Mouse (Mus musculus) forelimb bud, embryonic 11.5 days (tissue): ENCODE measurements around the gene Afmid.
"Not testable (repeated sequence)": the region's sequence is repeated elsewhere in the genome, so short reads cannot be mapped to it uniquely, and the experiment has no call there.

Experiments
- DNase-seq: peaks from one replicate; pipeline ENCODE4 v3.0.0-alpha.2; 2012; ENCODE audit warnings: low read depth, low spot score

Afmid gene

GRCm38 (mm10) chr11:117794035-117794551 is 31.6 kb upstream of the Afmid start:
- no peak for DNase-seq

GRCm38 (mm10) chr11:117796954-117797353 is 28.8 kb upstream of the Afmid start:
- DNase-seq, result no peak

DNA sequence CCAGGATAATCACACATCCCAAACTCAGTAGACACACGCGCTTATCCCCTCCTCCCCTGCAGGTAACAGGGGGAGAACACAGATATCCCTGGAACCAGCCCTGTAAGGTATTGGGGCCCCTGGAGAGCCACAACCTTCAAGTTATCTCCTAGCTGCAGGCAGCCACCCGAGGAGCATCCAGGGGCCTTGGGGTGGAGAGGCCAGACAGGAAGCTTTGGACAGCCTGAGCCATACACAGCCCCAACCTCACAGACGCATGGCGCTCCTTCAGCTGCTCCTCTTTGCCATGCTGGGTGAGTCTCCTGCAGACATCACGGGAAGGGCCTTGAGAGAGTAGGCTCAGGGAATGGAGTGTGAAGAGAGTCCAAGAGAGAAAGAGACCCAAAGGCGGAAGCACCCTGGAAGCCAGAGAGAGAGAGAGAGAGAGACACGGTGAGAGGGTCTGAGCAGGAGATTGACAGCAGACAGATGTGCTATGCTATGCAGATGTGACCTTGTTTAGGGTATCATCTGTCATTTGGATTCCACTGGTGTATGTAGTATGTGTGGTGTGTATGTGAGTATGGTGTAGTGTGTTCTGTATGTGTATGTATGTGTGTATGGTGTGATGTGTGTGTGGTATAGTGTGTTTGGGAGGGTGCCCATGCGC is 28.1 kb upstream of the Afmid start, which contains the start of gene 6030468B19Rik:
Gene 6030468B19Rik (plus strand): TSS at position 150 of the 649 bp plus-strand sequence.
- DNase-seq, result no peak

GRCm38 (mm10) chr11:117798160-117798541 is 27.6 kb upstream of the Afmid start:
- no peak for DNase-seq

GRCm38 (mm10) chr11:117799174-117799573 is 26.6 kb upstream of the Afmid start:
- DNase-seq, result no peak

DNA sequence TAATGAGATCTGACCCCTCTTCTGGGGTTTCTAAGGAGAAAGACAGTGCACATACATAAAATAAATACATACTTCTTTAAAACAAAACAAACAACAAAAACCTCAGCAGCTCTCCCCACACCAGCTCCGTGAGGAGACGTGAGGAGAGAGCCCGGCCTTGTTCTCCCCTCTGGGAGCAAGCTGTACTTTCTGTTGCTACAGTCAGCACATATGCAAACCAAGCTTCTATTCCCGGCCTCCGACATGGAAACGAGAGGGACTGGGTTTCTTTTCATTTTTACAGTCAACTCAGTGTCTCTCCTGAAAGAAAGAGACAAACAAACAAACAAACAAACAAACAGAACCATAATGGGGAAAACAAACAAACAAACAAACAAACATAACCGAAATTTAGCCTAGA is 25.7 kb upstream of the Afmid start:
- DNase-seq, result no peak

DNA sequence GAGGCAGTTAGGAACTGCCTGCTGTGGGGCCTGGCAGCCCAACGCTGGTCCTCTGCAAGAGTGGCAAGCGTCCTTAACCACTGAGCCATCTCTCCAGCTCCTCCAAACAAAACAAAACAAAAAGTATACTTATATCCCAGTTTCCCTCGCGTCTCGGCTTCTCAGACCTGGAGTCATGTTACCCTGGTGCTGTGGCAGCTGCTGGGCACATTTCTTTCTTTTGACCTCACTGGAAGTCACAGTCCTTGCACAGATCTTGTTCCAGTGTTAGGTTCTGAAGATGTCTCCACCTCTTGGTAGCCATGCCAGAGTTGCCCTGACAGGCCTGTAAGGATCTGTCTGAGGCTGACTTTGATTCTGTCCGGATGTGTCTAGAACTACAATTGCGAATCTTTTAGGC is 24.1 kb upstream of the Afmid start:
- DNase-seq, result no peak

DNA sequence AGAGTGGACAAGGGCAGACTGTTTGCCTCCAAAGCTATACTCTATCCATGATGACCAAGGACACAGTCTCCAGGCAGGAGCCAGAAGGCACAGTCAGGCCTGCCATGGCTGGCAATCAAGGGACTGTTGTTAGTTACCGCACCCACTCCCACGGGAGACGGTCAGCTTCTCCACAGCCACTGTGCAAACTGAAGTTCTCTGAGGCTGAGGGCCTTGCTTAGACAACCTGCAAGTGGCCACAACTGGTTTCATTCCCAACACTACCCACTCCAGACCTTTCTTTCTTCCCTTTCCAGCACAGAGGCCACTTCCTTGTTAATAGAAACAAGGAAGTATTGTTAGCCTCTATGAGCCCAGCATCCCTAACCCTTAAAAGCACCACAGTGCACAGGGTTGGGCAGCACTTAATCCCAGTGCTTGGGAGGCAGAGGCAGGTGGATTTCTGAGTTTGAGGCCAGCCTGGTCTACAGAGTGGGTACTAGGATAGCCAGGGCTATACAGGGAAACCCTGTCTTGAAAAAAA is 22.5 kb upstream of the Afmid start:
- DNase-seq, result no peak

- DNase-seq, result no peak
Measured at GRCm38 (mm10) chr11:117806781-117807180, 18.9 kb upstream of the Afmid start.

GRCm38 (mm10) chr11:117809407-117810311 is 16.1 kb upstream of the Afmid start, which contains the start of the genes Gm20708 and Syngr2:
Gene Gm20708 (plus strand): TSS chr11:117809668.
Gene Syngr2 (plus strand): TSS chr11:117809668.
- DNase-seq, result peak; percentile 63

GRCm38 (mm10) chr11:117810401-117811046 is 15.2 kb upstream of the Afmid start:
- DNase-seq, result peak; percentile 74

DNA sequence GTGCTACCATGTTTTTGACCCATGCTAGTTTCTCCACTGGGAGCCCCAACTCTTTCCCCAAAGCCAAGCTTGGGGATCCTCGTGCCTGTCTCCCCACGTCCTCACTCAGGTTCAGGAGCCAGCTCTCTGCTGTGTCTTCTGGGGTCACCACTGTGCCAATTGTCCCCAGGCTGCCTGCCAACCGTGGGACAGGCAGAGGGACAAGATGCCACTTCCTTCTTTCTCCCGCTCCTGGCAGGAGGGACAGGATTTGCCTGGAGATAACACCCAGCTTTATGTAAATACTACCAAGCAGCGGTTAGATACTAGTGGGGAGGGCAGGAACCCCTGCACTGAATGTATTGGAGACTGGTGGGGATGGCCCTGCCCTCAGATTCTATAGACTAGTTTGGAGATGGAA is 11.9 kb upstream of the Afmid start:
- no peak for DNase-seq

GRCm38 (mm10) chr11:117814704-117815366 is 10.9 kb upstream of the Afmid start:
- DNase-seq, result no peak

DNA sequence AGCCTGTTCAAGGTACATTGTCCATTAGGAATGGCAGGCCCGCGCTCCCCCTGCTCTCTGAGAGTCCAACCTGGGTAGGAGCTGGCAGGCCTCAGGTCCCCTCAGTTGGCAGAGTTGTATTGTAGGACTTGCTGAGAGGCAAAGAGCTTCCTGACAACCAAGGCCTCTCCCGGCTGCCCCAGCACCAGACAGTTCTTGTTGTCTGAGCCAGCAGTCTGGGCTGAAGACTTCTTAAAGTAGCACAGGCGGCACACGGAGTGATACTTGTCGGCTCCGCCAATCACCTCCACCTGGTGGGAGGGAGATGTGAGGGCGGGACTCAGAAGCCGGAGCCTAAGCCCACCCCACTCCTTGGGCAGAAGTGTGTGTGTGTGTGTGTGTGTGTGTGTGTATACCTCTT is 9.9 kb upstream of the Afmid start:
- DNase-seq, result not testable (repeated sequence)

- DNase-seq, result no peak
Measured at GRCm38 (mm10) chr11:117816389-117816996, 9.2 kb upstream of the Afmid start.

GRCm38 (mm10) chr11:117819095-117819494 is 6.6 kb upstream of the Afmid start:
- DNase-seq, result no peak

DNA sequence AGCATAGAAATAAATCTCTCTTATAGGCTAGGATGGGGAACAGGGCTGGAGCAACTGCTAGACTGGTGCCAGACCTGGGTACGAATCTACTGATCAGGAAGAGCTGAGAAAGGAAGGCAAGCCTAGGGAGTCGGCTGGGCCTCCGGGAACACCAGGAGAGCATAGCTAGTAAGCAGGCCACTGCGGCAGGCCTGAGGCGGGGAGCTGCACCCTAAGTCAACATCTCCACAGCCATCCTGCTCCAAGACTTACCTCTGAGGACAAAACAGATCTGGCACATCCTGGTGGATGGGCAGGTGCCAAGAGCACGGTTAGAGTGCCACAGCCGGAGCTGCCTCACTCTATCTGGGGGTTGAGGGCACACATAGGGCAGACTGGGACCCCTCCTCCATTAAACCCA is 5.6 kb upstream of the Afmid start:
- DNase-seq, result no peak

GRCm38 (mm10) chr11:117821868-117822267 is 3.9 kb upstream of the Afmid start:
- DNase-seq, result no peak

- DNase-seq, result no peak
Measured at GRCm38 (mm10) chr11:117822728-117823241, 2.9 kb upstream of the Afmid start.

DNA sequence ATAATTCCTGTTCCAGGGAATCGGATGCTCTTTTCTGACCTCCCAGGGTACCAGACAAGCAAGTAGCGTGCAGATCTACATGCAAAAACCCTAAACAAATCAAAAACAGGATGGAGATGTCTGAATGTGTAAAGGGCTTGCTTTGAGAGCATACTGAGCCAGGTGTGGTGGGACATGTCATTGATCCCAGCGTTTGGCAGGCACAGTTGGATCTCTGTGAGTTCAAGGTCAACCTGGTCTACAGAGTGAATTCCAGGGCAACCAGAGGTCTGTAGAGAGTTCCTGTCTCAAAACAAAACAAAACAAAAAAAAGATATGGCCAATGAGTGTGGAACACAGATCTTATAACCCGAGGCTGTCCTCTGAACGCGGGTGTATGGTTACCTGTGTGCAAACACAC is 2.3 kb upstream of the Afmid start:
- no peak for DNase-seq
